Mouse (Mus musculus): ENCODE measurements around the gene Btbd35f4. TPM values are rescaled to one million over a fixed set of nuclear protein-coding genes. Genes with fewer than 3 reads are reported as not detected.
"Not testable (repeated sequence)": the region's sequence is repeated elsewhere in the genome, so short reads cannot be mapped to it uniquely, and the experiment has no call there.

The Btbd35f4 gene
- not detected in 2 replicates for polyA plus RNA-seq (2015; fragmentation: Nextera tagmentation; extraction: Ambion mirVana)

- no CpG with 5 or more reads among the region's 4 CpGs for WGBS
These were observed at the start of gene Btbd35f4 for GRCm38 (mm10) chrX:4800196-4800595. Btbd35f4 (plus strand) TSS chrX:4800496.

GRCm38 (mm10) chrX:4840016-4840415 is 39.7 kb downstream of the Btbd35f4 start:
- H3K4me3 ChIP-seq (replicated peaks; ENCODE audit: low read length); H3K4me2 ChIP-seq (ENCODE audit: low read depth, low read length); H3K27me3 ChIP-seq (ENCODE audit: control insufficient read depth, insufficient read depth, low read length); H3K36me3 ChIP-seq (ENCODE audit: control insufficient read depth, insufficient read depth, low read length); H3K4me1 ChIP-seq (ENCODE audit: control insufficient read depth, insufficient read depth, low read length); H3K9ac ChIP-seq (ENCODE audit: low read length); H3K27ac ChIP-seq (ENCODE audit: low read length); H3K9me3 ChIP-seq (replicated peaks; ENCODE audit: control insufficient read depth, low read length); ATAC-seq (ENCODE audit: insufficient read depth, low FRiP score): not testable (repeated sequence)
- WGBS: no CpG with 5 or more reads among the region's 1 CpGs

More at GRCm38 (mm10) chrX:4800196-4800595, at the start of gene Btbd35f4:
- ATAC-seq (ENCODE audit: insufficient read depth, low FRiP score); H3K9me3 ChIP-seq (replicated peaks; ENCODE audit: control insufficient read depth, low read length); H3K9ac ChIP-seq (ENCODE audit: low read length); H3K4me2 ChIP-seq (ENCODE audit: low read depth, low read length); H3K36me3 ChIP-seq (ENCODE audit: control insufficient read depth, insufficient read depth, low read length); H3K4me1 ChIP-seq (ENCODE audit: control insufficient read depth, insufficient read depth, low read length); H3K4me3 ChIP-seq (replicated peaks; ENCODE audit: low read length); H3K27me3 ChIP-seq (ENCODE audit: control insufficient read depth, insufficient read depth, low read length); H3K27ac ChIP-seq (ENCODE audit: low read length): not testable (repeated sequence)

Other genes with a start within 250 kb of the Btbd35f4 start
- not detected in 2 replicates for gene Btbd35f27, start 151.6 kb downstream of the Btbd35f4 start, polyA plus RNA-seq (2015; fragmentation: Nextera tagmentation; extraction: Ambion mirVana)